Mouse (Mus musculus): ENCODE data around the gene Bnc2. TPM values are rescaled to one million over a fixed set of nuclear protein-coding genes. Genes with fewer than 3 reads are reported as not detected.

Bnc2 gene
- total RNA-seq, 2 experiments from 2014 or later, result 3.2 to 3.9 TPM

GRCm38 (mm10) chr4:84523211-84523610 is 151.9 kb downstream of the Bnc2 start:
- DNase-seq, result peak; percentile 24 to 27
- intact Hi-C loops (cut with DNase I), result no loop called here

- no peak for DNase-seq
- intact Hi-C loops (cut with DNase I), result no loop called here
These were observed 153.5 kb downstream of the Bnc2 start for GRCm38 (mm10) chr4:84521562-84521961.

GRCm38 (mm10) chr4:84510466-84510865 is 164.6 kb downstream of the Bnc2 start:
- intact Hi-C loops (cut with DNase I), result no loop called here

GRCm38 (mm10) chr4:84507551-84507950 is 167.5 kb downstream of the Bnc2 start:
- intact Hi-C loops (cut with DNase I), result no loop called here
- DNase-seq, result no peak

More at GRCm38 (mm10) chr4:84510466-84510865, 164.6 kb downstream of the Bnc2 start:
- no peak for DNase-seq

GRCm38 (mm10) chr4:84502581-84503269 is 172.3 kb downstream of the Bnc2 start:
- no peak for DNase-seq
- intact Hi-C loops (cut with DNase I), result no loop called here

GRCm38 (mm10) chr4:84500796-84501349 is 174.2 kb downstream of the Bnc2 start:
- intact Hi-C loops (cut with DNase I), result no loop called here
- DNase-seq, result no peak

- DNase-seq, result no peak
- intact Hi-C loops (cut with DNase I), result no loop called here
These were observed 174.8 kb downstream of the Bnc2 start for GRCm38 (mm10) chr4:84500259-84500658.

GRCm38 (mm10) chr4:84498469-84498868 is 176.6 kb downstream of the Bnc2 start:
- intact Hi-C loops (cut with DNase I), result no loop called here
- no peak for DNase-seq

- no peak for DNase-seq
- intact Hi-C loops (cut with DNase I), result no loop called here
These were observed 186.8 kb downstream of the Bnc2 start for GRCm38 (mm10) chr4:84488323-84488722.

- intact Hi-C loops (cut with DNase I), result no loop called here
- no peak for DNase-seq
These were observed 192.4 kb downstream of the Bnc2 start for GRCm38 (mm10) chr4:84482680-84483079.

- DNase-seq, result no peak
- intact Hi-C loops (cut with DNase I), result no loop called here
These were observed 202.4 kb downstream of the Bnc2 start for GRCm38 (mm10) chr4:84472643-84473042.

GRCm38 (mm10) chr4:84470106-84470885 is 204.8 kb downstream of the Bnc2 start:
- DNase-seq, result no peak
- intact Hi-C loops (cut with DNase I), result no loop called here

- intact Hi-C loops (cut with DNase I), result no loop called here
- no peak for DNase-seq
These were observed 205.7 kb downstream of the Bnc2 start for GRCm38 (mm10) chr4:84469400-84469799.

GRCm38 (mm10) chr4:84467722-84468121 is 207.4 kb downstream of the Bnc2 start:
- no peak for DNase-seq
- intact Hi-C loops (cut with DNase I), result no loop called here

- intact Hi-C loops (cut with DNase I), result no loop called here
- DNase-seq, result no peak
These were observed 216.9 kb downstream of the Bnc2 start for GRCm38 (mm10) chr4:84458218-84458560.

GRCm38 (mm10) chr4:84457512-84458217 is 217.4 kb downstream of the Bnc2 start:
- DNase-seq, result peak; percentile 3 to 8
- intact Hi-C loops (cut with DNase I), result no loop called here

- intact Hi-C loops (cut with DNase I), result no loop called here
- DNase-seq, result no peak
These were observed 218.2 kb downstream of the Bnc2 start for GRCm38 (mm10) chr4:84456853-84457249.

- DNase-seq, result no peak
- intact Hi-C loops (cut with DNase I), result no loop called here
These were observed 218.8 kb downstream of the Bnc2 start for GRCm38 (mm10) chr4:84456198-84456852.

GRCm38 (mm10) chr4:84454493-84454892 is 220.6 kb downstream of the Bnc2 start:
- intact Hi-C loops (cut with DNase I), result no loop called here

GRCm38 (mm10) chr4:84453586-84453985 is 221.5 kb downstream of the Bnc2 start:
- intact Hi-C loops (cut with DNase I), result no loop called here
- no peak for DNase-seq

More at GRCm38 (mm10) chr4:84454493-84454892, 220.6 kb downstream of the Bnc2 start:
- no peak for DNase-seq

- intact Hi-C loops (cut with DNase I), result no loop called here
- DNase-seq, result no peak
These were observed 222.4 kb downstream of the Bnc2 start for GRCm38 (mm10) chr4:84452642-84453041.
